Mouse (Mus musculus) bone marrow macrophage, adult 2 months (primary cell): Measurements from ENCODE around the gene Vps8.

Experiments used
- CTCF ChIP-seq: IDR thresholded peaks from 2 replicates; pipeline ENCODE4 v1.5.1; 2012; ENCODE audit warnings: low read depth, mild to moderate bottlenecking, low read length, moderate library complexity
- POLR2A ChIP-seq: IDR thresholded peaks from 2 replicates; pipeline ENCODE4 v1.6.1; 2012; ENCODE audit warnings: mild to moderate bottlenecking, low read depth, low read length, borderline replicate concordance

GRCm38 (mm10) chr16:21642906-21643305, 220.0 kb downstream of the Vps8 start:
- TF ChIP-seq CTCF (no peak), POLR2A (no peak)
